Mouse (Mus musculus) thymus, adult 2 months (tissue): Measurements from ENCODE around the gene Fam69b.

ENCODE experiments used
- CTCF ChIP-seq: fragments of 200-500 bp; IDR thresholded peaks from 2 replicates; pipeline ENCODE4 v1.5.1; 2012; ENCODE audit warnings: mild to moderate bottlenecking, control low read depth, low read length, moderate library complexity, borderline replicate concordance; ENCODE audit not compliant: control insufficient read depth, poor library complexity, insufficient read depth; ENCODE audit errors: extremely low read depth
- POLR2A ChIP-seq: fragments of 200-500 bp; IDR thresholded peaks from 2 replicates; pipeline ENCODE4 v1.6.1; 2012; ENCODE audit warnings: mild to moderate bottlenecking, low read length, control low read depth, moderate library complexity; ENCODE audit not compliant: control insufficient read depth, poor library complexity, insufficient read depth; ENCODE audit errors: extremely low read depth

GRCm38 (mm10) chr2:26590282-26590681 lies 38.0 kb upstream of the Fam69b start:
- no peak for TF ChIP-seq CTCF
- TF ChIP-seq POLR2A, result no peak
